Mouse (Mus musculus): ENCODE measurements at regions not wholly inside any gene's neighbourhood (a gene's known extent, or its start where the extent isn't known, plus 50 kb on each side); places are given as distances from the start of the nearest gene placed in this dataset.

DNA sequence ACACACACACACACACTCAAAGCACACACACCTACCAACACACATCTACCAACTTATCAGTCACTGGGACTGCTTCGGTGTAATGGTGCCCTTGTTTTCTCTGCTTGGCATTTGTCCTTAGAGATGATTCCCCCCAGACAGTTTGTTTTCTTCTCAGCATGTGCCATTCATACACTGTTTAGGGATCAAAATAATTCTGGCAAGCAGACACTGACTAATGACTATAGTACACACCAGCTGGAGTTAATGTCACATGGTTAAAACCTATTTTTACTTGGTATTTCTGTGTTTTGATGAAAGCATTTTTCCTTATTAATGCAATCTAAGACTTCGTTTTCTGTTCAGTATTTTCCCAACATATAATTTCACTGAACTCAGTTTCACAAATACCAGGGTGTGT is 454.1 kb downstream of the Plod2 start:
- no peak overlapping the region for H3K4me3 ChIP-seq (ENCODE audit: control insufficient read depth, low read depth, low read length)
- no peaks in the 10 kb centered on the region for H3K27me3 ChIP-seq (ENCODE audit: control insufficient read depth, insufficient read depth, low read length)
- H3K27ac ChIP-seq (ENCODE audit: control insufficient read depth, insufficient read depth, low read depth, low read length) = no peak overlapping the region
- H3K4me1 ChIP-seq (ENCODE audit: control insufficient read depth, insufficient read depth, low read length) = no peaks in the 10 kb centered on the region
- TF ChIP-seq POLR2A (IDR thresholded peaks at IDR 0.05; ENCODE audit: control insufficient read depth, low read depth, low read length) (no peak), CTCF (IDR thresholded peaks at IDR 0.05; ENCODE audit: control insufficient read depth, insufficient read depth, insufficient replicate concordance, low read depth, low read length) (no peak)
- no peaks in the 10 kb centered on the region for H3K36me3 ChIP-seq (ENCODE audit: control insufficient read depth, insufficient read depth, low read length)

- H3K36me3 ChIP-seq (ENCODE audit: control insufficient read depth, insufficient read depth, low read length) = no peaks in the 10 kb centered on the region
- H3K4me1 ChIP-seq (ENCODE audit: control insufficient read depth, insufficient read depth, low read length) = peaks cover 4% of the 10 kb centered on the region
- H3K4me3 ChIP-seq (ENCODE audit: control insufficient read depth, low read depth, low read length) = peak overlapping the region; percentile 76
- no peak for TF ChIP-seq POLR2A (IDR thresholded peaks at IDR 0.05; ENCODE audit: control insufficient read depth, low read depth, low read length)
- no peak for TF ChIP-seq CTCF (IDR thresholded peaks at IDR 0.05; ENCODE audit: control insufficient read depth, insufficient read depth, insufficient replicate concordance, low read depth, low read length)
- no peak overlapping the region for H3K27ac ChIP-seq (ENCODE audit: control insufficient read depth, insufficient read depth, low read depth, low read length)
- no peaks in the 10 kb centered on the region for H3K27me3 ChIP-seq (ENCODE audit: control insufficient read depth, insufficient read depth, low read length)
Measured at GRCm38 (mm10) chr9:93005182-93005953, 463.3 kb downstream of the Plod2 start.

DNA sequence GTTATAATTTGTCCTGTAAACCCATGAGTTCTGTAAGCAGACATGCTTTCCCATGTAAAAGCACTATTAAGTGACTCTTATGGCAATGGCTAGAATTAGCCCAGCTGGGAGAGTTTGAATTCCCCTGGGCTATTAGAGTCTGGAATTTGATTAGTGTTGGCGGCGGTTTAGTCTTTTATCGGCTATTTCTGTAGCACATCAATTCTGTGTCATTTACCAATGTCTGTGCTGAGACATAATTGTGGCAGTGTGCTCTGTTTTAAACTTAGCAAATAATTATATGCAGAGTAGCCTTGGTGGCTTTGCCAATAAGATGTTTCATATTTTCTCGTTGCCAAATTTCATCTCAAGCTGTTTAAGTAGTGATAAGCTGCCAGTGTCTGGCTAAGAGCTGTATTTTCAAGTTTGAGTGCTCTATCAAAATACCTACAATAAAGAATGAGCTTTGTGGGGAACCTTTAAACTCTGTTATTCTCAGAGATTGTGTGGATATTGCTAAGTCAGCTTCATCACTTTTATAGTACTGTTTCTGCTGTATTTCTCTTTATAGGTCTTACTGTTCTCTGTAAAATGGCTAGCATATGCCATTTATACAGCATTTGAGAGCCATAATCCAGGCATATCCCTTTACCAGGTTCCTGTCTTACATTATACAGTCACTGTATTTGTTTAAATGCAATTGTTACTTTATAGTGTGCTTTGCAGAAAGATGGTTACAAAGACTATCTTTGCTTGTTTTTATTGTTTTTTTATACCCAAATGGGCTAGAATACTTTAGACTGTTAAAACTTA is 466.7 kb downstream of the Plod2 start:
- peaks cover 4% of the 10 kb centered on the region for H3K4me1 ChIP-seq (ENCODE audit: control insufficient read depth, insufficient read depth, low read length)
- no peaks in the 10 kb centered on the region for H3K27me3 ChIP-seq (ENCODE audit: control insufficient read depth, insufficient read depth, low read length)
- no peak for TF ChIP-seq CTCF (IDR thresholded peaks at IDR 0.05; ENCODE audit: control insufficient read depth, insufficient read depth, insufficient replicate concordance, low read depth, low read length)
- TF ChIP-seq POLR2A (IDR thresholded peaks at IDR 0.05; ENCODE audit: control insufficient read depth, low read depth, low read length) = no peak
- H3K4me3 ChIP-seq (ENCODE audit: control insufficient read depth, low read depth, low read length) = no peak overlapping the region
- no peaks in the 10 kb centered on the region for H3K36me3 ChIP-seq (ENCODE audit: control insufficient read depth, insufficient read depth, low read length)
- no peak overlapping the region for H3K27ac ChIP-seq (ENCODE audit: control insufficient read depth, insufficient read depth, low read depth, low read length)

GRCm38 (mm10) chr9:93044298-93044912 is 502.4 kb downstream of the Plod2 start:
- Histone ChIP-seq H3K27ac (ENCODE audit: control insufficient read depth, insufficient read depth, low read depth, low read length) (no peak overlapping the region), H3K4me1 (ENCODE audit: control insufficient read depth, insufficient read depth, low read length) (no peaks in the 10 kb centered on the region), H3K27me3 (ENCODE audit: control insufficient read depth, insufficient read depth, low read length) (no peaks in the 10 kb centered on the region), H3K4me3 (ENCODE audit: control insufficient read depth, low read depth, low read length) (no peak overlapping the region), H3K36me3 (ENCODE audit: control insufficient read depth, insufficient read depth, low read length) (no peaks in the 10 kb centered on the region)
- no peak for TF ChIP-seq CTCF (IDR thresholded peaks at IDR 0.05; ENCODE audit: control insufficient read depth, insufficient read depth, insufficient replicate concordance, low read depth, low read length)
- no peak for TF ChIP-seq POLR2A (IDR thresholded peaks at IDR 0.05; ENCODE audit: control insufficient read depth, low read depth, low read length)

- TF ChIP-seq CTCF (IDR thresholded peaks at IDR 0.05; ENCODE audit: control insufficient read depth, insufficient read depth, insufficient replicate concordance, low read depth, low read length) = no peak
- TF ChIP-seq POLR2A (IDR thresholded peaks at IDR 0.05; ENCODE audit: control insufficient read depth, low read depth, low read length) = no peak
- Histone ChIP-seq H3K36me3 (ENCODE audit: control insufficient read depth, insufficient read depth, low read length) (no peaks in the 10 kb centered on the region), H3K27ac (ENCODE audit: control insufficient read depth, insufficient read depth, low read depth, low read length) (no peak overlapping the region), H3K4me1 (ENCODE audit: control insufficient read depth, insufficient read depth, low read length) (no peaks in the 10 kb centered on the region), H3K4me3 (ENCODE audit: control insufficient read depth, low read depth, low read length) (no peak overlapping the region), H3K27me3 (ENCODE audit: control insufficient read depth, insufficient read depth, low read length) (no peaks in the 10 kb centered on the region)
Measured at GRCm38 (mm10) chr9:93072140-93072539, 530.1 kb downstream of the Plod2 start.

- Histone ChIP-seq H3K4me3 (ENCODE audit: control insufficient read depth, low read depth, low read length) (no peak overlapping the region), H3K4me1 (ENCODE audit: control insufficient read depth, insufficient read depth, low read length) (no peaks in the 10 kb centered on the region), H3K36me3 (ENCODE audit: control insufficient read depth, insufficient read depth, low read length) (no peaks in the 10 kb centered on the region), H3K27ac (ENCODE audit: control insufficient read depth, insufficient read depth, low read depth, low read length) (no peak overlapping the region), H3K27me3 (ENCODE audit: control insufficient read depth, insufficient read depth, low read length) (no peaks in the 10 kb centered on the region)
- TF ChIP-seq CTCF (IDR thresholded peaks at IDR 0.05; ENCODE audit: control insufficient read depth, insufficient read depth, insufficient replicate concordance, low read depth, low read length) (no peak), POLR2A (IDR thresholded peaks at IDR 0.05; ENCODE audit: control insufficient read depth, low read depth, low read length) (no peak)
Measured at GRCm38 (mm10) chr9:93083114-93083513, 541.1 kb downstream of the Plod2 start.

DNA sequence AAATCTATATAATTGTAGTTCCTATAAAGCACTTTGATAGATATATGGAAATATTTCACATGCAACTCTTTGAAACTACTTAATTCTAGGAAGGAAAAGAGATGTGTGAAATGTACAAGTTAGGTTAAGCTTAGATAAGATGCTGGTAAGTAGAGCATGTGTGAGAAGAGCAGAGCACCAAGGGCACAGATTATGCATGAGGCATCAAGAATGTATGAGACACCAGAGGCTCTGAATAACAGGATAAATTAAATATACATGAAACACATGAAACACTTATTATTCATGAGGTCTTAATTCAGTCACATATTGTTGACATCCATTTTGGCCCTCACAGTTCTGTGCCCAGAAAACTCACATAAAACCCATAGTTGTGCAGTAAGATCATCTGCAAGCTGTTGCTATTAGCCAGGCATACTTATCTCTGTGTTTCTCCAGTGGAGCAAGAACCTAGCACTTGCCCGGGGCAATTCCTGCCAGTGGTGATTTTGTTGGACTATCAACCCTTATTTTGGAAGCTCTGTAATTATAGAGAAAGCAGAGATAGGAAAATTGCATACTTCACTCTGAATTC is 556.1 kb downstream of the Plod2 start:
- H3K4me1 ChIP-seq (ENCODE audit: control insufficient read depth, insufficient read depth, low read length) = no peaks in the 10 kb centered on the region
- TF ChIP-seq POLR2A (IDR thresholded peaks at IDR 0.05; ENCODE audit: control insufficient read depth, low read depth, low read length) (no peak), CTCF (IDR thresholded peaks at IDR 0.05; ENCODE audit: control insufficient read depth, insufficient read depth, insufficient replicate concordance, low read depth, low read length) (no peak)
- no peaks in the 10 kb centered on the region for H3K27me3 ChIP-seq (ENCODE audit: control insufficient read depth, insufficient read depth, low read length)
- no peaks in the 10 kb centered on the region for H3K36me3 ChIP-seq (ENCODE audit: control insufficient read depth, insufficient read depth, low read length)
- no peak overlapping the region for H3K4me3 ChIP-seq (ENCODE audit: control insufficient read depth, low read depth, low read length)
- H3K27ac ChIP-seq (ENCODE audit: control insufficient read depth, insufficient read depth, low read depth, low read length) = no peak overlapping the region

Measured in testis, adult 2 months (tissue).